Mouse (Mus musculus) bone marrow, adult 2 months (tissue): ENCODE results near the gene Slc7a15. TPM values are rescaled to one million over a fixed set of nuclear protein-coding genes. Genes with fewer than 3 reads are reported as not detected.
"Not testable (repeated sequence)": the region's sequence is repeated elsewhere in the genome, so short reads cannot be mapped to it uniquely, and the experiment has no call there.

Experiments used
- H3K27ac ChIP-seq: fragments of 200-500 bp; 2 replicates; pipeline ENCODE4 v1.5.1; 2012; ENCODE audit warnings: low read depth, mild to moderate bottlenecking, control low read depth, inconsistent platforms, low read length; ENCODE audit not compliant: control insufficient read depth, poor library complexity, insufficient read depth
- H3K4me1 ChIP-seq: fragments of 200-500 bp; 2 replicates; pipeline ENCODE4 v1.6.1; 2011; ENCODE audit warnings: low read length; ENCODE audit not compliant: control insufficient read depth, insufficient read depth
- H3K4me3 ChIP-seq: fragments of 200-500 bp; replicated peaks from 2 replicates; pipeline ENCODE3; 2011; ENCODE audit warnings: mild to moderate bottlenecking, low read depth, low read length, control low read depth; ENCODE audit not compliant: control insufficient read depth
- CTCF ChIP-seq: fragments of 200-500 bp; IDR thresholded peaks from 2 replicates; pipeline ENCODE4 v1.5.1; 2011; ENCODE audit warnings: low read length, control low read depth; ENCODE audit not compliant: control insufficient read depth, insufficient read depth
- POLR2A ChIP-seq: fragments of 200-500 bp; IDR thresholded peaks from 2 replicates; pipeline ENCODE4 v1.6.1; 2011; ENCODE audit warnings: low read depth, mild to moderate bottlenecking, control low read depth, low read length, borderline replicate concordance; ENCODE audit not compliant: control insufficient read depth
- WGBS: fragments of 180-500 bp; shearing (Covaris S2); methylation state at CpG from one replicate; pipeline ENCODE4 v1.1.7; 2018; 5-methylcytosine and 5-hydroxymethylcytosine counted together
- polyA plus RNA-seq: library from polyadenylated mRNA; stranded (reverse); fragments of >200 nt; gene quantifications from 2 replicates; pipeline ENCODE4 v1.2.4, GENCODE M21; 2011; ENCODE audit warnings: low replicate concordance; ENCODE audit not compliant: missing spikeins, insufficient read depth, insufficient read length

Gene Slc7a15
- polyA plus RNA-seq, 1 experiment, result not detected

- no peak overlapping the region for H3K4me3 ChIP-seq
- TF ChIP-seq CTCF, result no peak
- TF ChIP-seq POLR2A, result no peak
- WGBS, result 89% methylated on average over 2 of the region's 2 CpGs
- no peaks in the 10 kb centered on the region; the same call in 1 of the 2 replicates for H3K4me1 ChIP-seq
- H3K27ac ChIP-seq, result no peak overlapping the region
These were observed 34.0 kb upstream of the Slc7a15 start for GRCm38 (mm10) chr12:8632737-8633365.

- WGBS, result 94% methylated on average over 1 of the region's 1 CpGs
- H3K4me1 ChIP-seq, result no peaks in the 10 kb centered on the region
- H3K27ac ChIP-seq, result no peak overlapping the region
- no peak for TF ChIP-seq CTCF
- no peak for TF ChIP-seq POLR2A
- no peak overlapping the region for H3K4me3 ChIP-seq
These were observed 32.8 kb upstream of the Slc7a15 start for GRCm38 (mm10) chr12:8631691-8632090.

GRCm38 (mm10) chr12:8629537-8629936, 30.7 kb upstream of the Slc7a15 start:
- TF ChIP-seq POLR2A (no peak), CTCF (no peak)
- Histone ChIP-seq H3K27ac (no peak overlapping the region), H3K4me3 (no peak overlapping the region), H3K4me1 (no peaks in the 10 kb centered on the region)
- 92% methylated on average over 6 of the region's 6 CpGs for WGBS

- Histone ChIP-seq H3K27ac (no peak overlapping the region), H3K4me3 (no peak overlapping the region), H3K4me1 (no peaks in the 10 kb centered on the region)
- 89% methylated on average over 5 of the region's 5 CpGs for WGBS
- TF ChIP-seq POLR2A (no peak), CTCF (no peak)
These were observed 21.8 kb upstream of the Slc7a15 start for GRCm38 (mm10) chr12:8620678-8621018.

GRCm38 (mm10) chr12:8619827-8620677, 21.2 kb upstream of the Slc7a15 start:
- Histone ChIP-seq H3K27ac (no peak overlapping the region), H3K4me1 (no peaks in the 10 kb centered on the region), H3K4me3 (no peak overlapping the region)
- 87% methylated on average over 9 of the region's 9 CpGs for WGBS
- TF ChIP-seq POLR2A (no peak), CTCF (no peak)

GRCm38 (mm10) chr12:8618271-8618670, 19.4 kb upstream of the Slc7a15 start:
- Histone ChIP-seq H3K4me1 (no peaks in the 10 kb centered on the region), H3K27ac (no peak overlapping the region), H3K4me3 (no peak overlapping the region)
- TF ChIP-seq POLR2A (no peak), CTCF (no peak)
- WGBS, result 90% methylated on average over 3 of the region's 3 CpGs

GRCm38 (mm10) chr12:8609070-8609469, 10.2 kb upstream of the Slc7a15 start:
- Histone ChIP-seq H3K27ac (no peak overlapping the region), H3K4me3 (no peak overlapping the region), H3K4me1 (no peaks in the 10 kb centered on the region; the same call in 1 of the 2 replicates)
- 83% methylated on average over 3 of the region's 3 CpGs for WGBS
- TF ChIP-seq CTCF (no peak), POLR2A (no peak)

- WGBS, result 86% methylated on average over 7 of the region's 7 CpGs
- Histone ChIP-seq H3K4me1 (no peaks in the 10 kb centered on the region), H3K4me3 (no peak overlapping the region), H3K27ac (no peak overlapping the region)
- no peak for TF ChIP-seq CTCF
- TF ChIP-seq POLR2A, result no peak
These were observed 3.3 kb downstream of the Slc7a15 start for GRCm38 (mm10) chr12:8595611-8596010.

GRCm38 (mm10) chr12:8591326-8591725, 7.5 kb downstream of the Slc7a15 start:
- H3K4me1 ChIP-seq, H3K27ac ChIP-seq, H3K4me3 ChIP-seq: not testable (repeated sequence)
- WGBS, result 88% methylated on average over 2 of the region's 2 CpGs
